Mouse (Mus musculus): Measurements from ENCODE around the gene Scel. TPM values are rescaled to one million over a fixed set of nuclear protein-coding genes. Genes with fewer than 3 reads are reported as not detected.

Scel gene
- polyA plus RNA-seq, 1 experiment from 2014 or later, result 0.14 TPM

DNA sequence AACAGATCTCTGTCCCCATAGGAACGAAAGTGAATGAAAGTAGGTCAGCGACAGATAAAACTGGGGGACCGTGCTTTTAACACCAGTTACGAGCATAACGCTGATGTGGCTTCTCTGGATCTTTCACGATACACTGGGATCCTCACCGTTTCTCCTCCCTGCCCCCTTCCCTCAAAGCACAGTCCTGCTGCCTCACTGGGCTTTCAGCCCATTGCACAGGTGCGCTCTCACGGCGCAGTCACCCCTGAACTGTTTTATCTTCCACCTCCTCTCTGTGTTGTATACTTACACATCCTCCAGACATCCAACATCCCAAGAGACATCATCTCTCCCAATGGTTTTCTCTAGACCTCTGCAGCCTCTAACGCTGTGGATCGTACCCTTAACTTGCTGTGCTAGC, 33.1 kb downstream of the Scel start:
- no peak for DNase-seq

GRCm38 (mm10) chr14:103548220-103548619, 35.1 kb downstream of the Scel start:
- WGBS (ENCODE audit: insufficient replicate concordance), result 64% methylated on average over 6 of the region's 6 CpGs
- ATAC-seq (ENCODE audit: low read depth), result no peak

More for the DNA sequence above, 33.1 kb downstream of the Scel start:
- Histone ChIP-seq H3K9me3 (replicated peaks) (no peaks in the 10 kb centered on the region), H3K27me3 (no peaks in the 10 kb centered on the region), H3K4me3 (replicated peaks) (no peak overlapping the region), H3K27ac (no peak overlapping the region), H3K9ac (no peak overlapping the region), H3K4me2 (no peak overlapping the region), H3K4me1 (replicated peaks) (no peaks in the 10 kb centered on the region), H3K36me3 (no peaks in the 10 kb centered on the region)
- 78% methylated on average over 12 of the region's 12 CpGs for WGBS (ENCODE audit: insufficient replicate concordance)
- ATAC-seq (ENCODE audit: low read depth), result no peak

DNA sequence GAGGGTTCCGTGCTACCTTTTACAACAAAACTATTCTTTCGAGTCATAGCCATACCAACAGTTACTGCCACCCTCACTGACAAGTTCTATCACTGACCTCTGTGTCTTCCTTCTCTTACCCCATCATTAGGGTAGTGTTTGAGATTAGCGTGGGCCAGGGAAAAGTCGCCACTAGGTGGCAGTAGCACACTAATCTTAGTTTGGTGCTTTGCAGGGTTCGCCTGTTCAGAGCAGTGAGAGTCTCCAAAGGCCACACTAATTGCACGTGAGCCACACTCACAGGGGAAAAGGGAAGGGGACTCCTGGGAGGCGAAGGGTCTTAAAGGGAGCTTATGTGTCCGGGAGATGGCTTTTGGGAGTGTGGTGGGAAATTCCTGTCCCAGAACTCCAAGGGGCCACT, 37.3 kb downstream of the Scel start:
- Histone ChIP-seq H3K27me3 (no peaks in the 10 kb centered on the region), H3K27ac (no peak overlapping the region), H3K9ac (no peak overlapping the region), H3K36me3 (no peaks in the 10 kb centered on the region), H3K4me3 (replicated peaks) (no peak overlapping the region), H3K4me1 (replicated peaks) (no peaks in the 10 kb centered on the region), H3K4me2 (no peak overlapping the region), H3K9me3 (replicated peaks) (no peaks in the 10 kb centered on the region)
- ATAC-seq (ENCODE audit: low read depth) (peak; percentile 50; the same call in 1 of the 2 replicates), DNase-seq (peak; percentile 8)
- 8% methylated on average over 8 of the region's 8 CpGs for WGBS (ENCODE audit: insufficient replicate concordance)

More at GRCm38 (mm10) chr14:103548220-103548619, 35.1 kb downstream of the Scel start:
- no peak overlapping the region for H3K9ac ChIP-seq
- no peaks in the 10 kb centered on the region for H3K27me3 ChIP-seq
- H3K4me2 ChIP-seq, result no peak overlapping the region
- H3K27ac ChIP-seq, result no peak overlapping the region
- no peak for DNase-seq
- H3K36me3 ChIP-seq, result no peaks in the 10 kb centered on the region
- H3K4me1 ChIP-seq (replicated peaks), result no peaks in the 10 kb centered on the region
- H3K4me3 ChIP-seq (replicated peaks), result no peak overlapping the region
- no peaks in the 10 kb centered on the region for H3K9me3 ChIP-seq (replicated peaks)

- H3K9ac ChIP-seq, result no peak overlapping the region
- no peak for DNase-seq
- WGBS (ENCODE audit: insufficient replicate concordance), result 68% methylated on average over 10 of the region's 10 CpGs
- H3K27ac ChIP-seq, result no peak overlapping the region
- H3K4me2 ChIP-seq, result no peak overlapping the region
- H3K9me3 ChIP-seq (replicated peaks), result no peaks in the 10 kb centered on the region
- H3K36me3 ChIP-seq, result no peaks in the 10 kb centered on the region
- H3K4me3 ChIP-seq (replicated peaks), result no peak overlapping the region
- H3K4me1 ChIP-seq (replicated peaks), result no peaks in the 10 kb centered on the region
- ATAC-seq (ENCODE audit: low read depth), result no peak
- H3K27me3 ChIP-seq, result no peaks in the 10 kb centered on the region
Observed at GRCm38 (mm10) chr14:103550921-103551320, 37.8 kb downstream of the Scel start.

DNA sequence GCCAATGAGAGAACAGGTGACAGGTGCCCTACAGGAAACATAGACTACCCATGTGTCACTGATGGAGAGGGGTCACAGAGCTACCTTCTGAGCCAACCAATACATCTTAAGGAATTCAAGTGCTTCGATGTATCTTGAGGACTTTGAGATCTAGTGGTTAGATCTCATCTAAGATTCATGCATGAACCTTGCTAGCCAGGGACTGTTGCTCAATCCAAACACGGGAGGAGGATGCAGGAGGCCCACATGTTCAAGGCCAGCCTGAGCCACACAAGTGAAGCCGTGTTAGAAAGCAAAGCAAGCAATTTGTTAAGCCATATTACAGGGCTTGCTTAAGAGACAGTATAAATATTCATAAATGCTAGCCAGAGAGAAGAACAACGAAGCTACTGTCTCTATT, 38.8 kb downstream of the Scel start:
- no peak for ATAC-seq (ENCODE audit: low read depth)
- no peaks in the 10 kb centered on the region for H3K4me1 ChIP-seq (replicated peaks)
- no peak overlapping the region for H3K9ac ChIP-seq
- H3K4me3 ChIP-seq (replicated peaks), result no peak overlapping the region
- H3K4me2 ChIP-seq, result no peak overlapping the region
- H3K27me3 ChIP-seq, result no peaks in the 10 kb centered on the region
- H3K27ac ChIP-seq, result no peak overlapping the region
- H3K9me3 ChIP-seq (replicated peaks), result no peaks in the 10 kb centered on the region
- 60% methylated on average over 4 of the region's 4 CpGs for WGBS (ENCODE audit: insufficient replicate concordance)
- H3K36me3 ChIP-seq, result no peaks in the 10 kb centered on the region
- DNase-seq, result no peak

DNA sequence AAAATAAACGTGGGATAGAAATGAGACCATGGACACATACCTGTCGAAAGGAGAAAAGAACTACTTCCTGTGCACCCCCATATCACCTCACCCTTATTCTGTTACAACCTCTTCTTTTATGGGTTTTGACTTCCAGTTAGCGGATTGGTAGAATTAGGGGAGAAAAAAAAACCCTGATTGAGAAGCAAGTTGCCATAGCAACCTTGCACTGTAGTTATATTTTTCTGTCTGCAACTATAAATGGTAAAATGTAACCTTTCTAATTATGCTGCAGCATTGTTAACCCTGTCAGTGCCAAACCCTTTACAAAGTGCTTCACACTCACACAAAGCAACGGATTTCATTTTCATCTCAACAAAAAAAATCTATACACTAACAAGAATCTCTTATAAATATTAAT, 39.2 kb downstream of the Scel start:
- Histone ChIP-seq H3K27ac (no peak overlapping the region), H3K36me3 (no peaks in the 10 kb centered on the region), H3K9ac (no peak overlapping the region), H3K27me3 (no peaks in the 10 kb centered on the region), H3K4me1 (replicated peaks) (no peaks in the 10 kb centered on the region), H3K9me3 (replicated peaks) (no peaks in the 10 kb centered on the region), H3K4me3 (replicated peaks) (no peak overlapping the region), H3K4me2 (no peak overlapping the region)
- 56% methylated on average over 4 of the region's 4 CpGs for WGBS (ENCODE audit: insufficient replicate concordance)
- ATAC-seq (ENCODE audit: low read depth) (no peak), DNase-seq (no peak)

DNA sequence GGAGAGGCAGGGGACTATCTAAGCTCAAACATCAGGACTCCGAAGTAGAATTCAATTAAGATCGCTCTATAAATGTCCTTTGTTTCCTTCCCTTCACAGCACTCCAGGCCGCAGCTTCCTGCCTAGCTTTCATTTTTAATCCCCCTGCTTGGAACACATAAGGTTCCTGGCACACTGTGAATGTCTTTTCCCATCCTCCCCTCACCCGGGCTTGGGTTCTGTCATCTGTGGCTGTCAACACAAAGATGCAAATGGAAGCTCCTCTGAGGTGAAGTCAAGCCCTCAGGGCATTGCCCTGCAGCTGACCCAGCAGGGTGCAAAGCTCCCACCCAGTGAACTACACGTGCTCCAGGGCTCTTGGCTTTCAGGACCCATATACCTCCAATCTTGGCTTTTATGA, 43.5 kb downstream of the Scel start:
- Histone ChIP-seq H3K4me3 (replicated peaks) (no peak overlapping the region), H3K27ac (no peak overlapping the region), H3K27me3 (no peaks in the 10 kb centered on the region), H3K36me3 (no peaks in the 10 kb centered on the region), H3K9ac (no peak overlapping the region), H3K4me2 (no peak overlapping the region), H3K4me1 (replicated peaks) (no peaks in the 10 kb centered on the region), H3K9me3 (replicated peaks) (no peaks in the 10 kb centered on the region)
- ATAC-seq (ENCODE audit: low read depth), result no peak
- WGBS (ENCODE audit: insufficient replicate concordance), result 47% methylated on average over 5 of the region's 5 CpGs
- DNase-seq, result no peak

GRCm38 (mm10) chr14:103561383-103562096, 48.4 kb downstream of the Scel start:
- no peak for DNase-seq
- no peak overlapping the region for H3K9ac ChIP-seq
- no peak overlapping the region for H3K27ac ChIP-seq
- WGBS (ENCODE audit: insufficient replicate concordance), result 61% methylated on average over 8 of the region's 8 CpGs
- H3K27me3 ChIP-seq, result no peaks in the 10 kb centered on the region
- no peaks in the 10 kb centered on the region for H3K36me3 ChIP-seq
- no peak overlapping the region for H3K4me3 ChIP-seq (replicated peaks)
- no peaks in the 10 kb centered on the region for H3K9me3 ChIP-seq (replicated peaks)
- no peak for ATAC-seq (ENCODE audit: low read depth)
- no peaks in the 10 kb centered on the region for H3K4me1 ChIP-seq (replicated peaks)
- no peak overlapping the region for H3K4me2 ChIP-seq

DNA sequence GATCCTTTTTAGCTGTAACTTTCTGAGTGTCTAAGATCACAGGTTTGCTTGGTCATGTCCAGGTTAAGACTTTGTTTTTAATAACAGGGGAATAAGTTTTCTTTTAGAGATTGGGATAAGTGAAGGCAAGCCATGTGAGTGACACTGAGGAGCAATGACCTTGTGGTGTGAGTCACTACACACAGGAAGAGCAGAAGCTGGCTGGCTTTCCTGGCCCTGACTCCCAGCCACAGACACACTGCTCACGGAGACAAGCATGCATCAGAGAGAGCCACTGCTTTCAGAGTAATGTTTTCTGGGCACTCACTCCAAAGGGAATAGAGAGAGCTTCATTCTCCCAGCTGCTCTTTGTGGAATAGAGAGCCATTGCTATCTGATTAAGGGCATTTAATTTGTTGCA, 54.8 kb downstream of the Scel start:
- DNase-seq (no peak), ATAC-seq (ENCODE audit: low read depth) (no peak)
- Histone ChIP-seq H3K36me3 (no peaks in the 10 kb centered on the region), H3K4me1 (replicated peaks) (no peaks in the 10 kb centered on the region), H3K9ac (no peak overlapping the region), H3K4me2 (no peak overlapping the region), H3K27ac (no peak overlapping the region), H3K9me3 (replicated peaks) (no peaks in the 10 kb centered on the region), H3K4me3 (replicated peaks) (no peak overlapping the region), H3K27me3 (no peaks in the 10 kb centered on the region)
- WGBS (ENCODE audit: insufficient replicate concordance), result 31% methylated on average over 1 of the region's 1 CpGs

DNA sequence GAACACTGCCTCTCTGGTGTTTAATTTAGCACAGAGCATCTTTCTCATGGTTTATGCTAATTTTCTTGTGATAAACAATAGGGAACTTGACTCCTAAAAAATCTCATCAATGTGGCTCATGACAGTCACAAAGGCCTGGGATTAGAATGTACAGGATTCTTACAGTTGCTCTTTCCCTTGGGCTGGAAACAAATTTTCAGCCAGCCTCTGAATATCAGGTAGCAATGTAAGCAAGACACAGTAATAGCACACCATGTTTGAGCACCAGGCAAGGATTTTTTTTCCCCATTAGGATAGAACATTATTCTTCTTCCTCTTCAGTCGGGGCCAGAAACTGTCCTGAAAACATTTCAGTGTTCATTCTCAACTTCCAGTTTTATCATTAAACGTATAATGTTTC, 55.3 kb downstream of the Scel start:
- H3K4me2 ChIP-seq, result no peak overlapping the region
- no peak overlapping the region for H3K27ac ChIP-seq
- H3K4me1 ChIP-seq (replicated peaks), result no peaks in the 10 kb centered on the region
- no peak overlapping the region for H3K4me3 ChIP-seq (replicated peaks)
- WGBS (ENCODE audit: insufficient replicate concordance), result 42% methylated on average over 2 of the region's 2 CpGs
- no peak overlapping the region for H3K9ac ChIP-seq
- H3K36me3 ChIP-seq, result no peaks in the 10 kb centered on the region
- ATAC-seq (ENCODE audit: low read depth) (no peak), DNase-seq (no peak)
- H3K9me3 ChIP-seq (replicated peaks), result no peaks in the 10 kb centered on the region
- no peaks in the 10 kb centered on the region for H3K27me3 ChIP-seq

DNA sequence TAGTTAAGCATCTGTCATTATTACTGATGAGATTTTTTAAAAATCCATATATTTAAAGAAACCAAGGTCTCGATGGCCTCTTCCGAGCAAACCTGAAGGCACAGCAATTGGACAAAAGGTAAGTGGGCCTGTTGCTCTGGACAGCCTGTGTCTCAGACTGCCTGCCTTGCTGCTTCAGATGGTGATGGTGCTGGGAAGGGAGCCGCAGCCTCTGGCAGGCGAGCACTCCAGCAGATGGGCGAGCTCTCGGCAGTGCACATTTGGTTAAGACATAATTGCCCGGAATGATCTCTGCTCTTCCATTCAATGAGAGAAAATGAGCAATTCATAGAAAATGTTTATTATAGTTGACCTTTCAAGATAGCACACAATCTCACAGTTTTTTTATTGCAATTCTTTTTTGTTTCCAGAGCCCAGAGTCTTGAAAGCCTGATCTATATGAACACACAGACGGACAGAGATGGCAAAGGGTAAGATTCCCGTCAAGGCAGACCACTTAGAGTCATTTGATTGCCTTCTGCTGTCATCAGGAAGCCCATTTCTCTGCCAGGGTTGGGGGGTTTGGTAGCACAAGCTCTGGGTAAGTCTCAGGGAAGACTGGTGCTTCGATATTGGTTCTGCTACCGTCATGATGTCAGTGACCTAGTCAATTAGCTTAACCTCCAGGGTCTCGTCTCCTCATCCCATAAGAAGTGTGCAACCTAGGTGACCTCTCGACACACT, 58.6 kb downstream of the Scel start:
- ATAC-seq (ENCODE audit: low read depth) (no peak), DNase-seq (no peak)
- Histone ChIP-seq H3K4me3 (replicated peaks) (no peak overlapping the region), H3K27me3 (no peaks in the 10 kb centered on the region), H3K4me1 (replicated peaks) (no peaks in the 10 kb centered on the region), H3K9ac (no peak overlapping the region), H3K27ac (no peak overlapping the region), H3K36me3 (no peaks in the 10 kb centered on the region), H3K9me3 (replicated peaks) (no peaks in the 10 kb centered on the region), H3K4me2 (no peak overlapping the region)
- 72% methylated on average over 13 of the region's 13 CpGs for WGBS (ENCODE audit: insufficient replicate concordance)

DNA sequence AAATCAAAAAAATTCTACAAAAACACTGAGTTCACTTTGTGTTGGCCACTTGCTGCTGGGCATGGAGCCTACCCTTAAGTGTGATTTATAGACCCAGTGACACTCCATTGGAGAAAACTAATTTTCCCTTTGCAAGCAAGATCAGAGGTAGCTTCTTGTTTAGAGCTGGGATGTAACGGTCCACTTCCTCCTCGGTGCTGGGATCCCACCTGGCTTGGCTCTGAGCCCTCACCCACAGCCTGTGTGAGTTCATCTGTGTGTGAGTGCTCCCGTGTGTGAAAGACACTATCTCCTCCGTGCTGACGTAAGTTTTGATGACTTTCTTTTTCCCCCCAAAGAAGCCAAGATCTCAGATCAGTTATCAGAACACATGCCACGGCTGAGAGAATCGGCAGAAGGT, 62.7 kb downstream of the Scel start:
- Histone ChIP-seq H3K9me3 (replicated peaks) (no peaks in the 10 kb centered on the region), H3K4me2 (no peak overlapping the region), H3K4me3 (replicated peaks) (no peak overlapping the region), H3K27me3 (no peaks in the 10 kb centered on the region), H3K9ac (no peak overlapping the region), H3K36me3 (no peaks in the 10 kb centered on the region), H3K4me1 (replicated peaks) (no peaks in the 10 kb centered on the region), H3K27ac (no peak overlapping the region)
- WGBS (ENCODE audit: insufficient replicate concordance), result 65% methylated on average over 7 of the region's 7 CpGs
- DNase-seq (no peak), ATAC-seq (ENCODE audit: low read depth) (no peak)

All from liver, embryonic 13.5 days (tissue).